Mouse (Mus musculus) v-Abl transformed pro-B cells (cell line): Measurements from ENCODE around the gene Cdkal1.

Source experiments
- in situ Hi-C, 2 experiments: fragments of 400-800 bp; cut with MboI; formaldehyde crosslinking; loops; one replicate each; pipeline ENCODE4 v1.15.1; 2025; ENCODE audit not compliant: unreplicated experiment in 2 of 2

Gene Cdkal1

GRCm38 (mm10) chr13:29350004-29350403 is 505.5 kb downstream of the Cdkal1 start:
- in situ Hi-C loops, result no loop called here

- in situ Hi-C loops, result no loop called here
These were observed 506.0 kb downstream of the Cdkal1 start for GRCm38 (mm10) chr13:29349386-29349961.

GRCm38 (mm10) chr13:29348331-29348730 is 507.1 kb downstream of the Cdkal1 start:
- in situ Hi-C loops, result no loop called here

GRCm38 (mm10) chr13:29332640-29333412 is 522.6 kb downstream of the Cdkal1 start:
- in situ Hi-C loops, result no loop called here

GRCm38 (mm10) chr13:29325946-29326345 is 529.5 kb downstream of the Cdkal1 start:
- in situ Hi-C loops, result no loop called here

GRCm38 (mm10) chr13:29320421-29320820 is 535.1 kb downstream of the Cdkal1 start:
- in situ Hi-C loops, result no loop called here

- in situ Hi-C loops, result no loop called here
These were observed 537.8 kb downstream of the Cdkal1 start for GRCm38 (mm10) chr13:29317703-29318102.

GRCm38 (mm10) chr13:29316271-29316670 is 539.2 kb downstream of the Cdkal1 start:
- in situ Hi-C loops, result no loop called here

GRCm38 (mm10) chr13:29312026-29312425 is 543.4 kb downstream of the Cdkal1 start:
- in situ Hi-C loops, result no loop called here

GRCm38 (mm10) chr13:29307420-29307819 is 548.1 kb downstream of the Cdkal1 start:
- in situ Hi-C loops, result no loop called here

GRCm38 (mm10) chr13:29292608-29293240 is 562.8 kb downstream of the Cdkal1 start:
- in situ Hi-C loops, result no loop called here

- in situ Hi-C loops, result no loop called here
These were observed 564.9 kb downstream of the Cdkal1 start for GRCm38 (mm10) chr13:29290569-29290968.

GRCm38 (mm10) chr13:29285058-29285457 is 570.4 kb downstream of the Cdkal1 start:
- in situ Hi-C loops, result no loop called here

- in situ Hi-C loops, result no loop called here
These were observed 573.9 kb downstream of the Cdkal1 start for GRCm38 (mm10) chr13:29281556-29281955.

GRCm38 (mm10) chr13:29278156-29278555 is 577.3 kb downstream of the Cdkal1 start:
- in situ Hi-C loops, result no loop called here

- in situ Hi-C loops, result no loop called here
These were observed 581.2 kb downstream of the Cdkal1 start for GRCm38 (mm10) chr13:29274296-29274695.

GRCm38 (mm10) chr13:29273693-29274221 is 581.7 kb downstream of the Cdkal1 start:
- in situ Hi-C loops, result no loop called here

GRCm38 (mm10) chr13:29271451-29271850 is 584.0 kb downstream of the Cdkal1 start:
- in situ Hi-C loops, result no loop called here

- in situ Hi-C loops, result no loop called here
These were observed 591.3 kb downstream of the Cdkal1 start for GRCm38 (mm10) chr13:29264015-29264711.

GRCm38 (mm10) chr13:29262164-29262563 is 593.3 kb downstream of the Cdkal1 start:
- in situ Hi-C loops, result no loop called here

GRCm38 (mm10) chr13:29248535-29248934 is 606.9 kb downstream of the Cdkal1 start:
- in situ Hi-C loops, result no loop called here
